In genomic region chr11:88720261-88721143, GRCm38 (mm10) we compare ENCODE assay signal across 11 mouse cellular contexts. TPM values are rescaled to one million over a fixed set of nuclear protein-coding genes. Genes with fewer than 3 reads are reported as not detected.
DNase-seq lines count a peak whose midpoint lies in the region; ATAC-seq and TF ChIP-seq lines count a peak whose summit lies in the region.
"Had no signal": no experiment of that assay in that cellular context is flagged by ENCODE, and none has a peak within 500 bp of the region (broad histone marks: within the 10 kb centered on the region; RNA-seq: fewer than 3 reads in every experiment).

No protein-coding gene starts in this region.

- TF ChIP-seq POLR2A in heart, adult 2 months (IDR thresholded peaks at IDR 0.05; ENCODE audit: insufficient read depth, low read depth, low read length) = no peak

- no peaks in the 10 kb centered on the region for H3K79me2 ChIP-seq in heart, adult 2 months (replicated peaks; ENCODE audit: control insufficient read depth, insufficient read depth, low read length)

- TF ChIP-seq CTCF in heart, adult 2 months (IDR thresholded peaks at IDR 0.05) = no peak

- no peak for TF ChIP-seq EP300 in heart, adult 2 months (IDR thresholded peaks at IDR 0.05; ENCODE audit: insufficient read depth, low read depth, low read length)

- no peak overlapping the region for H3K4me3 ChIP-seq in heart, embryonic 10.5 days
- no peak overlapping the region for H3K4me3 ChIP-seq in heart, adult 2 months
- no peak overlapping the region for H3K4me3 ChIP-seq in liver, embryonic 16.5 days (ENCODE audit: low read depth, low read length)

- peak overlapping the region; percentile 8 for H3K27ac ChIP-seq in heart, embryonic 10.5 days
- H3K27ac ChIP-seq in heart, adult 2 months = no peak overlapping the region
- 0 out of 2 replicates have a peak overlapping the region, but pooled peaks have one; percentile 25 for H3K27ac ChIP-seq in liver, embryonic 16.5 days (ENCODE audit: low read length)

- no peak for DNase-seq in heart, embryonic 10.5 days (ENCODE audit: low spot score)
- DNase-seq in heart, adult 2 months = no peak
- DNase-seq in A20 (ENCODE audit: low read depth, low spot score) = peak; percentile 24
- DNase-seq in c-Kit-positive CD71-positive TER-119-positive erythroid progenitor cells, embryonic 14.5 days (ENCODE audit: low spot score) = peak; percentile 39
- no peak for DNase-seq in spleen, adult 12 weeks (ENCODE audit: low spot score)
- no peak for DNase-seq in layer of hippocampus, adult 8-10 months (ENCODE audit: low spot score in 2 of 2)
- no peak for DNase-seq in gastrocnemius, postnatal 36 days
- DNase-seq: cerebellum, adult 8-10 months had no signal

- H3K27me3 ChIP-seq in heart, embryonic 10.5 days (ENCODE audit: insufficient read depth, poor library complexity, severe bottlenecking) = no peaks in the 10 kb centered on the region
- H3K27me3 ChIP-seq in heart, adult 2 months (ENCODE audit: control insufficient read depth, insufficient read depth, low read length) = no peaks in the 10 kb centered on the region
- no peaks in the 10 kb centered on the region for H3K27me3 ChIP-seq in liver, embryonic 16.5 days (ENCODE audit: control insufficient read depth, insufficient read depth, low read depth, low read length)
- H3K27me3 ChIP-seq: Patski had no signal

- no peak for ATAC-seq in liver, embryonic 16.5 days (ENCODE audit: low read depth)
- ATAC-seq: inflammation-experienced regulatory T-cells, adult 6 months; Patski had no signal

- peak overlapping the region; percentile 6; the same call in 1 of the 2 replicates for H3K4me2 ChIP-seq in liver, embryonic 16.5 days (ENCODE audit: low read depth, low read length)

- 52% methylated on average over 13 of the region's 13 CpGs for WGBS in heart, embryonic 10.5 days
- WGBS in heart, adult 2 months = 80% methylated on average over 13 of the region's 13 CpGs
- 48% methylated on average over 13 of the region's 13 CpGs for WGBS in liver, embryonic 16.5 days (ENCODE audit: insufficient replicate concordance)

- H3K4me1 ChIP-seq in heart, embryonic 10.5 days = peaks cover 32% of the 10 kb centered on the region
- H3K4me1 ChIP-seq in heart, adult 2 months (ENCODE audit: control insufficient read depth, insufficient read depth, low read length) = peaks cover 1% of the 10 kb centered on the region; the same call in 1 of the 2 replicates
- peaks cover 36% of the 10 kb centered on the region for H3K4me1 ChIP-seq in liver, embryonic 16.5 days (ENCODE audit: control insufficient read depth, low read depth, low read length)

- no peaks in the 10 kb centered on the region for H3K9me3 ChIP-seq in heart, embryonic 10.5 days
- H3K9me3 ChIP-seq in liver, embryonic 16.5 days (replicated peaks; ENCODE audit: control insufficient read depth, low read length) = no peaks in the 10 kb centered on the region

- no peaks in the 10 kb centered on the region for H3K36me3 ChIP-seq in heart, embryonic 10.5 days
- H3K36me3 ChIP-seq in heart, adult 2 months (ENCODE audit: control insufficient read depth, insufficient read depth, low read length) = no peaks in the 10 kb centered on the region
- H3K36me3 ChIP-seq in liver, embryonic 16.5 days (ENCODE audit: control insufficient read depth, insufficient read depth) = no peaks in the 10 kb centered on the region

- intact Hi-C loops in heart, adult 2 months (cut with DNase I) = no loop called here
- intact Hi-C loops in gastrocnemius, postnatal 36 days (cut with DNase I) = loop anchor here (10.0 kb wide), 1 partner anchor 496 kb away; no protein-coding TSS in a partner anchor

- no peak overlapping the region for H3K9ac ChIP-seq in heart, adult 2 months (ENCODE audit: low read depth, low read length)
- H3K9ac ChIP-seq in liver, embryonic 16.5 days (ENCODE audit: low read depth, low read length) = no peak overlapping the region

RNA-seq across cellular contexts. Expression of gene Msi2, which starts 2.2 kb away (rescaled TPM):
- 15.9 and 16.3 TPM in 2 replicates for polyA plus RNA-seq in heart, embryonic 10.5 days (2016; fragmentation: Nextera tagmentation; extraction: Ambion mirVana)
- 100 to 1,000 TPM; 176 to 208 TPM for total RNA-seq in heart, adult 2 months (2021)
- 42.5 and 65.9 TPM in 2 replicates for polyA plus RNA-seq in heart, adult 2 months (2012; rRNA removed)
- polyA plus RNA-seq in liver, embryonic 16.5 days (2015; fragmentation: Nextera tagmentation; extraction: Ambion mirVana) = 2.9 and 3.1 TPM in 2 replicates
- 100 to 1,000 TPM; 102 to 121 (median 109) TPM for total RNA-seq in layer of hippocampus, adult 8-10 months (2022)
- 100 to 1,000 TPM; 178 to 179 TPM for total RNA-seq in gastrocnemius, postnatal 36 days (2021)

Comparison
In these comparisons a context has a peak if more than half of its experiments do, and no peak if none do; other contexts are left out.
1. DNase-seq: peak in A20 (single experiment) and c-Kit-positive CD71-positive TER-119-positive erythroid progenitor cells, embryonic 14.5 days (single experiment); none in heart, embryonic 10.5 days (single experiment), heart, adult 2 months (0 of 2), spleen, adult 12 weeks (single experiment), layer of hippocampus, adult 8-10 months (0 of 2) and gastrocnemius, postnatal 36 days (0 of 2).